Mouse (Mus musculus) CH12.LX (cell line): ENCODE data around the gene Plcb1.

ENCODE experiments used
- CTCF ChIP-seq, 2 experiments: IDR thresholded peaks in 1 of 2; conservative IDR thresholded peaks in 1 of 2; 2 replicates each; pipeline ENCODE4 v1.5.1; 2011 to 2012; ENCODE audit warnings: low read depth in 2 of 2, low read length in 2 of 2, improper control_type of control experiment in 1 of 2, inconsistent platforms in 1 of 2, mild to moderate bottlenecking in 1 of 2, moderate library complexity in 1 of 2
- E2F4 ChIP-seq: IDR thresholded peaks from 2 replicates; pipeline ENCODE4 v1.6.1; 2011; ENCODE audit warnings: low read depth, low read length, improper control_type of control experiment; ENCODE audit not compliant: insufficient replicate concordance
- EP300 ChIP-seq: IDR thresholded peaks from 2 replicates; pipeline ENCODE4 v1.6.1; 2011; ENCODE audit warnings: low read length, improper control_type of control experiment
- ETS1 ChIP-seq: conservative IDR thresholded peaks from 2 replicates; pipeline ENCODE4 v1.6.1; 2012; ENCODE audit warnings: low read depth, mild to moderate bottlenecking, inconsistent platforms, low read length, improper control_type of control experiment, moderate library complexity
- GABPA ChIP-seq: IDR thresholded peaks from 2 replicates; pipeline ENCODE4 v1.6.1; 2012; ENCODE audit warnings: low read depth, low read length, improper control_type of control experiment, inconsistent platforms; ENCODE audit not compliant: insufficient replicate concordance
- MAX ChIP-seq: IDR thresholded peaks from 2 replicates; pipeline ENCODE4 v1.6.1; 2011; ENCODE audit warnings: low read length, improper control_type of control experiment
- MXI1 ChIP-seq: IDR thresholded peaks from 2 replicates; pipeline ENCODE4 v1.6.1; 2011; ENCODE audit warnings: mild to moderate bottlenecking, low read depth, low read length, improper control_type of control experiment
- POLR2A ChIP-seq: IDR thresholded peaks from 2 replicates; pipeline ENCODE4 v1.6.1; 2011; ENCODE audit warnings: low read depth, mild to moderate bottlenecking, improper control_type of control experiment, low read length
- POLR2AphosphoS2 ChIP-seq: IDR thresholded peaks from 2 replicates; pipeline ENCODE4 v1.6.1; 2011; ENCODE audit warnings: low read depth, low read length, improper control_type of control experiment
- RCOR1 ChIP-seq: conservative IDR thresholded peaks from 2 replicates; pipeline ENCODE4 v1.6.1; 2012; ENCODE audit warnings: low read depth, mild to moderate bottlenecking, inconsistent platforms, low read length, improper control_type of control experiment
- UBTF ChIP-seq: IDR thresholded peaks from 2 replicates; pipeline ENCODE4 v1.6.1; 2012; ENCODE audit warnings: low read depth, mild to moderate bottlenecking, inconsistent platforms, low read length, improper control_type of control experiment, moderate library complexity
- USF1 ChIP-seq: IDR thresholded peaks from 2 replicates; pipeline ENCODE4 v1.6.1; 2014; ENCODE audit warnings: low read depth, mild to moderate bottlenecking, inconsistent platforms, low read length, improper control_type of control experiment
- USF2 ChIP-seq: conservative IDR thresholded peaks from 2 replicates; pipeline ENCODE4 v1.6.1; 2011; ENCODE audit warnings: low read depth, low read length, improper control_type of control experiment
- ZC3H11A ChIP-seq: IDR thresholded peaks from 2 replicates; pipeline ENCODE4 v1.6.1; 2012; ENCODE audit warnings: low read depth, mild to moderate bottlenecking, inconsistent platforms, low read length, improper control_type of control experiment

DNA sequence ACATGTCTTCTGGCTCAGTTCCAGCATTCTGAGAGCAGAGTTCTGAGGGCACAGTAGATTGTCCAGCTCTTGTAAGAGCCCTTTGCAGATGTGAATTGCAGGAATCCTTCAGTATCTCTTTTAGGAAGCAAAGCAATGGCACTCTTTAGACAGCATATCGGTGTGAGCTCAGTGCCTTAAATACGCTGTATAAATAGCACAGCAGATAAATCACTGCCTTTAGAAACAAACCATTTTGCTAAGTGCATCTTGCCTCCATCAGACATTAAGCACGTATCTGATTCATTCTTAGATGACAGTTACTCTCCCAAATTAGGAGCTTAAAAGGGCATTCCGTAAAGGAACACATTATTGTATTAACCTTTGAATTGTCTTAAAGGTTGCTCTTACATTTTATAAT, 416.5 kb downstream of the Plcb1 start:
- TF ChIP-seq ZC3H11A (no peak), CTCF (conservative IDR thresholded peaks at IDR 0.05 in 1 of 2, IDR thresholded peaks at IDR 0.05 in 1 of 2; ENCODE audit: low read depth in 2 of 2, low read length in 2 of 2) (no peak), EP300 (no peak), GABPA (no peak), POLR2A (no peak), USF2 (no peak), ETS1 (no peak), E2F4 (no peak), RCOR1 (no peak), UBTF (no peak), USF1 (no peak), MAX (no peak), POLR2AphosphoS2 (no peak), MXI1 (no peak)
